Mouse (Mus musculus) liver, adult 2 months (tissue): ENCODE results near the gene Necab3. TPM values are rescaled to one million over a fixed set of nuclear protein-coding genes. Genes with fewer than 3 reads are reported as not detected.

Source experiments
- DNase-seq: peaks from one replicate; pipeline ENCODE4 v3.0.0-alpha.2; 2011; ENCODE audit warnings: low read depth, low spot score; ENCODE audit errors: extremely low read depth
- H3K27ac ChIP-seq: fragments of 200-500 bp; replicated peaks from 2 replicates; pipeline ENCODE4 v1.5.1; 2012; ENCODE audit warnings: low read depth, mild to moderate bottlenecking, control low read depth, inconsistent platforms, low read length; ENCODE audit not compliant: insufficient read depth
- H3K27me3 ChIP-seq: fragments of 200-500 bp; 2 replicates; pipeline ENCODE4 v1.6.1; 2012; ENCODE audit warnings: mild to moderate bottlenecking, moderate library complexity, low read length, inconsistent platforms; ENCODE audit not compliant: control insufficient read depth, insufficient read depth
- H3K36me3 ChIP-seq: fragments of 200-500 bp; 2 replicates; pipeline ENCODE4 v1.6.1; 2012; ENCODE audit warnings: low read length, inconsistent platforms; ENCODE audit not compliant: control insufficient read depth, insufficient read depth
- H3K4me1 ChIP-seq: fragments of 200-500 bp; 2 replicates; pipeline ENCODE4 v1.6.1; 2011; ENCODE audit warnings: low read length; ENCODE audit not compliant: control insufficient read depth, insufficient read depth
- H3K4me3 ChIP-seq: fragments of 200-500 bp; 2 replicates; pipeline ENCODE4 v1.5.1; 2011; ENCODE audit warnings: low read depth, mild to moderate bottlenecking, control low read depth, low read length, moderate library complexity; ENCODE audit not compliant: insufficient read depth
- H3K79me2 ChIP-seq: fragments of 200-500 bp; 2 replicates; pipeline ENCODE4 v1.6.1; 2012; ENCODE audit warnings: inconsistent platforms, mild to moderate bottlenecking, low read length, moderate library complexity; ENCODE audit not compliant: control insufficient read depth, insufficient read depth
- H3K9ac ChIP-seq: fragments of 200-500 bp; 2 replicates; pipeline ENCODE4 v1.6.1; 2012; ENCODE audit warnings: low read depth, mild to moderate bottlenecking, control low read depth, inconsistent platforms, low read length
- CTCF ChIP-seq: fragments of 200-500 bp; IDR thresholded peaks from 2 replicates; pipeline ENCODE4 v1.5.1; 2011; ENCODE audit warnings: low read depth, low read length, control low read depth
- POLR2A ChIP-seq: fragments of 200-500 bp; IDR thresholded peaks from 2 replicates; pipeline ENCODE4 v1.6.1; 2011; ENCODE audit warnings: low read length, control low read depth; ENCODE audit not compliant: insufficient read depth; ENCODE audit errors: extremely low read depth
- WGBS: fragments of 180-500 bp; shearing (Covaris S2); methylation state at CpG from one replicate; pipeline ENCODE4 v1.1.7; 2018; 5-methylcytosine and 5-hydroxymethylcytosine counted together
- polyA plus RNA-seq: library from polyadenylated mRNA; depleted of rRNA; stranded (reverse); fragments of >200 nt; gene quantifications from 2 replicates; pipeline ENCODE4 v1.2.3, GENCODE M21; 2012; rRNA removed
- total RNA-seq: library from RNA; depleted of rRNA; stranded (reverse); fragments of >200 nt; gene quantifications from 2 replicates; pipeline ENCODE4 v1.2.3, GENCODE M21; 2014; rRNA removed

The Necab3 gene
- total RNA-seq (0.09 and 0.13 TPM in 2 replicates), polyA plus RNA-seq (0.09 TPM in 1 of 2 replicates, not detected in the other)

DNA sequence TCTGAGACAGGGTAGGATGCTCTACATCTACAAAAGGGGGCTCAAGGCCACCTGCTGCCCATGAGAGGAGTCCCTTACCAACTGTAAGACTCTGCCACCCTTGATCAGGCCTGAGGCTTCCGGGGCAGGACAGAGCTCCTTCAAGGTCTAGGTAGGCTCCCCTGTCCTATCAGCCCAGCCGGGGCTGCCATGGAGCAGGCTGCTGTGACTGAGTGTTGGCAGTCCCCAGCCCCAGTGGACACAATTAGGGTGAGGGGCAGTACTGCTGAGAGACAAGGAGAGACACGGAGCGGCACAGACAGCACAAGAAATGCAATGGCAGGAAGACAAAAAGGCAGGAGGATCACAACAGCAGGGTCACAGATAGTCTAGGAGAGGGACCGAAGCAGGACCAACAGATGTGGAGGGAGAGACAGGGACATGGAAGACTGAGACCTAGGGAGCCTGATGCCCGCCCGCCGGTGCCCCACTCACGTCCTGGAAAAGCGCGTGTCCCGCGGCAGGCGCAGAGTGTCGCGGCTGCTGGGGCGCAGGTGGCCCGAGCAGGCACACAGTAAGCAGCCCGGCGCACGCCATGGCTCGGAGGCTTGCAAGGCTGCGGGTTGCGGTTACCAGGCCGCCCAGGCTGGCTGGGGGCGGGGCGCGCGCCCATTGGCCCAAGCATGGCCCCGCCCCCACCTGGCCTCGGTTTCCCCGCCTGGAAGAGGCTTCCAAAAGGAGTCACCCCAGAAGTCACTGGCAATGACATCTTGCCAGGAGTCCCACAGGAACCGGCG lies at the start of gene Necab3:
Gene Necab3, minus strand, starts transcription at position 627 of the 776 bp plus-strand sequence.
- peaks cover 2% of the 10 kb centered on the region; the same call in 1 of the 2 replicates for H3K4me1 ChIP-seq
- peak; percentile 29 for DNase-seq
- no peak within 1 kb of the TSS for H3K27ac ChIP-seq
- H3K36me3 ChIP-seq = no peaks in the 10 kb centered on the region
- peak within 1 kb of the TSS; percentile 40; the same call in 1 of the 2 replicates for H3K4me3 ChIP-seq
- no peaks in the 10 kb centered on the region for H3K27me3 ChIP-seq
- H3K9ac ChIP-seq = peak within 1 kb of the TSS; percentile 41; the same call in 1 of the 2 replicates
- 17% methylated on average over 34 of the region's 34 CpGs for WGBS
- TF ChIP-seq POLR2A (no peak), CTCF (no peak)
- no peaks in the 10 kb centered on the region for H3K79me2 ChIP-seq

- DNase-seq = peak; percentile 84
- peaks cover 26% of the 10 kb centered on the region for H3K4me1 ChIP-seq
- H3K9ac ChIP-seq = no peak overlapping the region
- TF ChIP-seq POLR2A = no peak
- TF ChIP-seq CTCF = no peak
- no peak overlapping the region for H3K4me3 ChIP-seq
- no peaks in the 10 kb centered on the region for H3K27me3 ChIP-seq
- WGBS = 22% methylated on average over 1 of the region's 1 CpGs
- peaks cover 5% of the 10 kb centered on the region; the same call in 1 of the 2 replicates for H3K79me2 ChIP-seq
- no peaks in the 10 kb centered on the region for H3K36me3 ChIP-seq
- H3K27ac ChIP-seq = no peak overlapping the region
Observed at GRCm38 (mm10) chr2:154606965-154607364, 48.3 kb upstream of the Necab3 start.

GRCm38 (mm10) chr2:154604156-154604555 lies 45.5 kb upstream of the Necab3 start:
- peak overlapping the region; percentile 75 for H3K27ac ChIP-seq
- no peak for DNase-seq
- peak overlapping the region; percentile 39 for H3K9ac ChIP-seq
- no peaks in the 10 kb centered on the region for H3K27me3 ChIP-seq
- no peak for TF ChIP-seq POLR2A
- TF ChIP-seq CTCF = no peak
- peaks cover 12% of the 10 kb centered on the region; the same call in 1 of the 2 replicates for H3K79me2 ChIP-seq
- H3K4me1 ChIP-seq = peaks cover 27% of the 10 kb centered on the region
- WGBS = 11% methylated on average over 7 of the region's 7 CpGs
- H3K4me3 ChIP-seq = peak overlapping the region; percentile 8; the same call in 1 of the 2 replicates
- H3K36me3 ChIP-seq = peaks cover 10% of the 10 kb centered on the region; the same call in 1 of the 2 replicates

- no peak for TF ChIP-seq CTCF
- TF ChIP-seq POLR2A = no peak
- peak; percentile 100 for DNase-seq
- peaks cover 25% of the 10 kb centered on the region for H3K4me1 ChIP-seq
- H3K4me3 ChIP-seq = peak within 1 kb of the TSS; percentile 97
- peak within 1 kb of the TSS; percentile 98 for H3K9ac ChIP-seq
- WGBS = under 1% methylated on average over 13 of the region's 13 CpGs
- peaks cover 13% of the 10 kb centered on the region; the same call in 1 of the 2 replicates for H3K36me3 ChIP-seq
- H3K27ac ChIP-seq = peak within 1 kb of the TSS; percentile 99
- H3K79me2 ChIP-seq = peaks cover 15% of the 10 kb centered on the region; the same call in 1 of the 2 replicates
- no peaks in the 10 kb centered on the region for H3K27me3 ChIP-seq
Observed at GRCm38 (mm10) chr2:154603638-154604153, 45.0 kb upstream of the Necab3 start, which contains the start of gene Pxmp4. TSS of gene Pxmp4 (minus strand) at chr2:154603708.

- Histone ChIP-seq H3K9ac (peak overlapping the region; percentile 98), H3K4me1 (peaks cover 25% of the 10 kb centered on the region), H3K4me3 (peak overlapping the region; percentile 97), H3K79me2 (peaks cover 15% of the 10 kb centered on the region; the same call in 1 of the 2 replicates), H3K27me3 (no peaks in the 10 kb centered on the region), H3K27ac (peak overlapping the region; percentile 99), H3K36me3 (peaks cover 13% of the 10 kb centered on the region; the same call in 1 of the 2 replicates)
- DNase-seq = peak; percentile 94
- TF ChIP-seq CTCF = no peak
- TF ChIP-seq POLR2A = peak; percentile 97
- 2% methylated on average over 22 of the region's 22 CpGs for WGBS
Observed at GRCm38 (mm10) chr2:154603007-154603637, 44.4 kb upstream of the Necab3 start.
